Mouse (Mus musculus): ENCODE results near the gene Abtb2. TPM values are rescaled to one million over a fixed set of nuclear protein-coding genes. Genes with fewer than 3 reads are reported as not detected.

Abtb2 gene
- polyA plus RNA-seq, 1 experiment from 2014 or later, result 18.6 TPM

DNA sequence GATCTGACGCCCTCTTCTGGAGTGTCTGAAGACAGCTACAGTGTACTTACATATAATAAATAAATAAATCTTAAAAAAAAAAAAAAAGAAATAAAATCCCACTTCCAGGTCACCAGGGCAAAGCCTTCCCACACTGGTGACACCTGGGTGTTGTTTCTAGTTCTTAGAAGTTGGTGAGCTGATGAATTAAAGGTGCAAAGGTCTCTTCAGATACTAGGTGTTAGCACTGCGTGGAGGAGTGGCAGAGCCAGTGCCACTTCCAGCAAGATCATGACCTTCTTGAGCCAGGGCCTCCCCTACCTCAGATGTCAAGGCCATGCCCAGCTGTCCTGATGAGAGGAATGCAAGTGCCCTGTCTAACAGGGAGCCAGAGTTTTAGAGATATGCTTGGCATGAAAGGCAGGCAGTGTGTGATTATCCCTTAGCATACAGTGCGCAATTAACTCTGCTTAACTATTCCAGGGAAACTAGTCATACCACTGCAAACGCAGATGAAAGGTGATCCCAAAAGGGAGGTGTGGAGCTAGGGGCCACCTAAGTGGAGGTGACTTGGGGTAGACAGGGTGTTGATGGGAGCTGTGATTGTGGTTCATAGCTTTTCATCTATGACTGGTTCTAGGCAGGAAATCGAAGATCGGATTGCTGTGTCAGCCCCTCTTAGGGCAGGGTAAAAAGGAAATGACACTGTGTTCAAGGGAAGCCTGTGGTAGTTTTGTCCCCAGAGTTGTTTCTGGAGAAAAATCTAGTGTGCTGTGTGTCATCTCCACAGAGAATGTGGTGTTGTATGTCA lies 66.2 kb downstream of the Abtb2 start:
- no peak overlapping the region for H3K4me3 ChIP-seq (ENCODE audit: control insufficient read depth in 1 of 2, insufficient read depth in 1 of 2, low read depth in 1 of 2, low read length in 2 of 2)
- H3K4me2 ChIP-seq (ENCODE audit: low read length), result peak overlapping the region; percentile 27
- WGBS, result 33% methylated on average over 5 of the region's 6 CpGs
- peak; percentile 37; the same call in 1 of the 2 replicates for ATAC-seq (ENCODE audit: insufficient number of reproducible peaks, insufficient read depth, low FRiP score, low read depth)
- H3K4me1 ChIP-seq (ENCODE audit: control insufficient read depth in 2 of 2, insufficient read depth in 2 of 2, low read length in 2 of 2), result peaks cover 24 to 55% of the 10 kb centered on the region in 2 experiments
- H3K9me3 ChIP-seq (ENCODE audit: control insufficient read depth, low read length), result no peaks in the 10 kb centered on the region
- H3K9ac ChIP-seq (ENCODE audit: low read length), result peak overlapping the region; percentile 34; the same call in 1 of the 2 replicates
- H3K36me3 ChIP-seq (ENCODE audit: control insufficient read depth, insufficient read depth, low read length), result no peaks in the 10 kb centered on the region
- H3K27ac ChIP-seq (replicated peaks in 1 of 2; ENCODE audit: control insufficient read depth in 1 of 2, insufficient read depth in 1 of 2, low read depth in 2 of 2, low read length in 2 of 2), result peak overlapping the region; percentile 60 to 70; a peak in 3 of 4 replicates
- no peaks in the 10 kb centered on the region for H3K27me3 ChIP-seq (ENCODE audit: control insufficient read depth, insufficient read depth, low read length)

DNA sequence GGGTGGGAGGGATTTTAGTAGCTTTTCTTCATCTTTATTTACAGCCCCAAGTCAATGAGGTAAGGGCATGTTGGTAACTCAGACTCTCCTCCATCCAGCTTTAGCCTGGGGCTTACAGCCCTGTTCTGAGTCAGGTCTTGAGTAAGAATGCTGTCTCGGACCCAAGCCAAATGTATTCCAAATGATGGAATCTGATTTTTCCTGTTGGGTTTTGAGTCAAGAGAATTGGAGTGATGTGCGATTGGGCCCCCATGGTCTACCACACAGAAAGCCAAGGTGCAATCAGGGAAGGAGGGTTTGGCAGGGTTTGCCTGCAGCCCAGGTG lies 66.8 kb downstream of the Abtb2 start:
- ATAC-seq (ENCODE audit: insufficient number of reproducible peaks, insufficient read depth, low FRiP score, low read depth), result no peak
- Histone ChIP-seq H3K27me3 (ENCODE audit: control insufficient read depth, insufficient read depth, low read length) (no peaks in the 10 kb centered on the region), H3K9ac (ENCODE audit: low read length) (peak overlapping the region; percentile 34; the same call in 1 of the 2 replicates), H3K4me2 (ENCODE audit: low read length) (no peak overlapping the region; the same call in 1 of the 2 replicates), H3K27ac (replicated peaks in 1 of 2; ENCODE audit: control insufficient read depth in 1 of 2, insufficient read depth in 1 of 2, low read depth in 2 of 2, low read length in 2 of 2) (peak overlapping the region in 1 of 2 experiments; percentile 70; a peak in 1 of 4 replicates), H3K4me1 (ENCODE audit: control insufficient read depth in 2 of 2, insufficient read depth in 2 of 2, low read length in 2 of 2) (peaks cover 24 to 55% of the 10 kb centered on the region in 2 experiments), H3K9me3 (ENCODE audit: control insufficient read depth, low read length) (no peaks in the 10 kb centered on the region), H3K36me3 (ENCODE audit: control insufficient read depth, insufficient read depth, low read length) (no peaks in the 10 kb centered on the region), H3K4me3 (ENCODE audit: control insufficient read depth in 1 of 2, insufficient read depth in 1 of 2, low read depth in 1 of 2, low read length in 2 of 2) (no peak overlapping the region)
- 89% methylated on average over 2 of the region's 2 CpGs for WGBS

DNA sequence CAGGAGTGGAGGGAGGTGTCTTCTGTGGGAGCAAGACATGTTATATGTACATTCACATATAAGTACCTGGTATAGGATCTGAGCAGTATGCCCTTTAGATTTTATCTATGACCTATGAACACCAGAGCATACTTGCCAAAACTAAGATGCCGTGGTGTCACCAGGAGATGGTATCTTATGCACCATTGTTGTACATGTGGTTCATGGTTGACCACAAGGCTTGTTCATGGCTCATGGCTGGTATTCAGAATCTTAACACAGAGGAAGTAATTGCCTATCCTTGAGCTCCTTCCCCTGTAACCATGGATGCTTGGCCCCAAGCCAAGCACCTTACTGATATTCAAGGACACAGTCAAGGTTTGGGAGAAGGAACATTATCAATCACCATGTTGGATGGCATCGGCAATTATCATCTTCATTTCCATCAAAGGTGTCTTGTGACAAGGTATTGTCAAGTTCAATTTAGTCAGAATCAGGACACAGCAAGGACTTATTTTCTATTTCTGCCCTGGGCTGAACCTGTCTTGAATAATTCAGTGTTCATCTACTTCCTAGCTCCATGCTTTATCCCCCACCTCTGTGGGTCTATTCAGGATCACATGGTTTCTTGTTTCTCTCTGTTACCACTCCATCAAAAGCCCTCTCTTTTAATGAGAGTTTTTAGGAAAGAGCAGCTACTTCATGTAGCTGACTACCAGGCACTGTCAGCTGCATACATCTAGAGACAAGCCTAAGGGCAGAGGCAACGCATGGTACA lies 69.8 kb downstream of the Abtb2 start:
- Histone ChIP-seq H3K9ac (ENCODE audit: low read length) (no peak overlapping the region), H3K27ac (replicated peaks in 1 of 2; ENCODE audit: control insufficient read depth in 1 of 2, insufficient read depth in 1 of 2, low read depth in 2 of 2, low read length in 2 of 2) (no peak overlapping the region), H3K4me1 (ENCODE audit: control insufficient read depth in 2 of 2, insufficient read depth in 2 of 2, low read length in 2 of 2) (peaks cover 20 to 51% of the 10 kb centered on the region in 2 experiments), H3K27me3 (ENCODE audit: control insufficient read depth, insufficient read depth, low read length) (no peaks in the 10 kb centered on the region), H3K4me3 (ENCODE audit: control insufficient read depth in 1 of 2, insufficient read depth in 1 of 2, low read depth in 1 of 2, low read length in 2 of 2) (no peak overlapping the region), H3K36me3 (ENCODE audit: control insufficient read depth, insufficient read depth, low read length) (no peaks in the 10 kb centered on the region), H3K4me2 (ENCODE audit: low read length) (no peak overlapping the region), H3K9me3 (ENCODE audit: control insufficient read depth, low read length) (no peaks in the 10 kb centered on the region)
- ATAC-seq (ENCODE audit: insufficient number of reproducible peaks, insufficient read depth, low FRiP score, low read depth), result no peak
- WGBS, result 94% methylated on average over 3 of the region's 3 CpGs

GRCm38 (mm10) chr2:103637385-103637784 lies 71.3 kb downstream of the Abtb2 start:
- Histone ChIP-seq H3K4me3 (ENCODE audit: control insufficient read depth in 1 of 2, insufficient read depth in 1 of 2, low read depth in 1 of 2, low read length in 2 of 2) (no peak overlapping the region), H3K4me2 (ENCODE audit: low read length) (no peak overlapping the region), H3K4me1 (ENCODE audit: control insufficient read depth in 2 of 2, insufficient read depth in 2 of 2, low read length in 2 of 2) (peaks cover 15 to 51% of the 10 kb centered on the region in 2 experiments), H3K27ac (replicated peaks in 1 of 2; ENCODE audit: control insufficient read depth in 1 of 2, insufficient read depth in 1 of 2, low read depth in 2 of 2, low read length in 2 of 2) (no peak overlapping the region), H3K36me3 (ENCODE audit: control insufficient read depth, insufficient read depth, low read length) (no peaks in the 10 kb centered on the region), H3K27me3 (ENCODE audit: control insufficient read depth, insufficient read depth, low read length) (no peaks in the 10 kb centered on the region), H3K9me3 (ENCODE audit: control insufficient read depth, low read length) (no peaks in the 10 kb centered on the region), H3K9ac (ENCODE audit: low read length) (no peak overlapping the region)
- WGBS, result 88% methylated on average over 1 of the region's 1 CpGs
- no peak for ATAC-seq (ENCODE audit: insufficient number of reproducible peaks, insufficient read depth, low FRiP score, low read depth)

DNA sequence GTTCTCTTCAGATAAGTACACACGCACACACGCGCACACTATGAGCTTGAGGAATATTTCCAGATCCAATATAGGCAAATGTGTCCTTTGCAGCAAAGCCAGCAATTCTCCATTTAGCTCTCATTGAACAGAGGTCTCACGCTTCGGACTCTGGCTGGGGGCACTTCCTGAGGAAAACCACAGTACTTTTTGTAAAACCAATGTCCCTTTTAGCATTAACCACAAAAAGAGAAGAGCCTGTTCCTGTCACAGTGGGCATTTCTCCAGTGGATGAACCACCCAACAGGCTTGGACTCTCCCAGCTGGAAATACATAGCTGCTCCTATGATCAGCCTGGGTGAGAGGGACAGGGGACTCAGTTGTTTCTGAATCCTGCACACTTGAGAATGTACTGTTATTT lies 71.8 kb downstream of the Abtb2 start:
- H3K4me2 ChIP-seq (ENCODE audit: low read length), result no peak overlapping the region
- no peaks in the 10 kb centered on the region for H3K27me3 ChIP-seq (ENCODE audit: control insufficient read depth, insufficient read depth, low read length)
- no peak for ATAC-seq (ENCODE audit: insufficient number of reproducible peaks, insufficient read depth, low FRiP score, low read depth)
- peaks cover 10 to 46% of the 10 kb centered on the region in 2 experiments for H3K4me1 ChIP-seq (ENCODE audit: control insufficient read depth in 2 of 2, insufficient read depth in 2 of 2, low read length in 2 of 2)
- H3K9ac ChIP-seq (ENCODE audit: low read length), result no peak overlapping the region
- no peak overlapping the region for H3K27ac ChIP-seq (replicated peaks in 1 of 2; ENCODE audit: control insufficient read depth in 1 of 2, insufficient read depth in 1 of 2, low read depth in 2 of 2, low read length in 2 of 2)
- WGBS, result 90% methylated on average over 5 of the region's 5 CpGs
- H3K4me3 ChIP-seq (ENCODE audit: control insufficient read depth in 1 of 2, insufficient read depth in 1 of 2, low read depth in 1 of 2, low read length in 2 of 2), result no peak overlapping the region
- no peaks in the 10 kb centered on the region for H3K9me3 ChIP-seq (ENCODE audit: control insufficient read depth, low read length)
- no peaks in the 10 kb centered on the region for H3K36me3 ChIP-seq (ENCODE audit: control insufficient read depth, insufficient read depth, low read length)

DNA sequence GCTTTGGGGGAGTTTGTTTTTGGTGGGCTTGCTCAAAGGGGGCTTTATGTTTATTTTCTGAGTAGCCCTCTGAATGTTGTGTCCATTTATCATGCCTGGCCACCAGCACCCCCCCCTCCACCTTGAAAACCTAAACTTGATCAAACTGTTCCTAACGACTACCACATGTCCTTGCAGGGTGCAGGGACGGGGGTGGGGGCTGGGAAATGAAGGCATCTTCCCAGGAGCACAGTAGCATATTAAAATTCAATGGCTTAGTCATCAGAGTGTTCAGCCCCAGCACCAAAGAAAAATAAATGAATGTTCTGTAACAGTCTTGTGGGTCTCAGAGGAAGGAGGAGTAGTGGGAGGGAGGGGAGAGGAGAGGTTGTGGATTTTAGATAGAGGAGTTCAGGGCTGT lies 73.6 kb downstream of the Abtb2 start:
- WGBS, result 38% methylated on average over 2 of the region's 2 CpGs
- Histone ChIP-seq H3K9ac (ENCODE audit: low read length) (no peak overlapping the region), H3K27me3 (ENCODE audit: control insufficient read depth, insufficient read depth, low read length) (no peaks in the 10 kb centered on the region), H3K9me3 (ENCODE audit: control insufficient read depth, low read length) (no peaks in the 10 kb centered on the region), H3K4me1 (ENCODE audit: control insufficient read depth in 2 of 2, insufficient read depth in 2 of 2, low read length in 2 of 2) (peaks cover 15 to 42% of the 10 kb centered on the region in 2 experiments), H3K36me3 (ENCODE audit: control insufficient read depth, insufficient read depth, low read length) (no peaks in the 10 kb centered on the region), H3K4me2 (ENCODE audit: low read length) (no peak overlapping the region), H3K4me3 (ENCODE audit: control insufficient read depth in 1 of 2, insufficient read depth in 1 of 2, low read depth in 1 of 2, low read length in 2 of 2) (no peak overlapping the region), H3K27ac (replicated peaks in 1 of 2; ENCODE audit: control insufficient read depth in 1 of 2, insufficient read depth in 1 of 2, low read depth in 2 of 2, low read length in 2 of 2) (no peak overlapping the region; a peak in 1 of 4 replicates)
- ATAC-seq (ENCODE audit: insufficient number of reproducible peaks, insufficient read depth, low FRiP score, low read depth), result no peak

- peak; percentile 37; the same call in 1 of the 2 replicates for ATAC-seq (ENCODE audit: insufficient number of reproducible peaks, insufficient read depth, low FRiP score, low read depth)
- Histone ChIP-seq H3K9ac (ENCODE audit: low read length) (no peak overlapping the region), H3K36me3 (ENCODE audit: control insufficient read depth, insufficient read depth, low read length) (no peaks in the 10 kb centered on the region), H3K27ac (replicated peaks in 1 of 2; ENCODE audit: control insufficient read depth in 1 of 2, insufficient read depth in 1 of 2, low read depth in 2 of 2, low read length in 2 of 2) (no peak overlapping the region), H3K4me1 (ENCODE audit: control insufficient read depth in 2 of 2, insufficient read depth in 2 of 2, low read length in 2 of 2) (peaks cover 15 to 40% of the 10 kb centered on the region in 2 experiments), H3K9me3 (ENCODE audit: control insufficient read depth, low read length) (no peaks in the 10 kb centered on the region), H3K27me3 (ENCODE audit: control insufficient read depth, insufficient read depth, low read length) (no peaks in the 10 kb centered on the region), H3K4me3 (ENCODE audit: control insufficient read depth in 1 of 2, insufficient read depth in 1 of 2, low read depth in 1 of 2, low read length in 2 of 2) (no peak overlapping the region), H3K4me2 (ENCODE audit: low read length) (no peak overlapping the region)
- WGBS, result 45% methylated on average over 2 of the region's 2 CpGs
These were observed 74.8 kb downstream of the Abtb2 start for GRCm38 (mm10) chr2:103640861-103641260.

Measured in heart, embryonic 14.5 days (tissue).